Mouse (Mus musculus): ENCODE measurements at regions not wholly inside any gene's neighbourhood (a gene's known extent, or its start where the extent isn't known, plus 50 kb on each side); places are given as distances from the start of the nearest gene placed in this dataset.
A peak's percentile ranks its signal among the peaks of the same experiment; 100 is the strongest.
"Not testable (repeated sequence)": the region's sequence is repeated elsewhere in the genome, so short reads cannot be mapped to it uniquely, and the experiment has no call there.

GRCm38 (mm10) chr2:107468671-107469070 lies 178.2 kb downstream of the Kcna4 start:
- no peaks in the 10 kb centered on the region for H3K36me3 ChIP-seq (ENCODE audit: control insufficient read depth, insufficient read depth, low read length)
- WGBS = 75% methylated on average over 1 of the region's 1 CpGs
- no peak overlapping the region for H3K9ac ChIP-seq (ENCODE audit: low read length)
- H3K4me1 ChIP-seq (ENCODE audit: control insufficient read depth, insufficient read depth, low read length) = no peaks in the 10 kb centered on the region
- DNase-seq (ENCODE audit: low spot score) (no peak), ATAC-seq (no peak)
- H3K27ac ChIP-seq (ENCODE audit: low read depth, low read length) = no peak overlapping the region
- H3K4me3 ChIP-seq (ENCODE audit: low read depth, low read length) = no peak overlapping the region
- H3K9me3 ChIP-seq (replicated peaks; ENCODE audit: control insufficient read depth, low read length) = no peaks in the 10 kb centered on the region
- H3K4me2 ChIP-seq (ENCODE audit: low read length) = no peak overlapping the region
- H3K27me3 ChIP-seq (replicated peaks; ENCODE audit: control insufficient read depth, insufficient read depth, low read length) = no peaks in the 10 kb centered on the region

- H3K4me3 ChIP-seq (ENCODE audit: low read depth, low read length) = no peak overlapping the region
- no peak overlapping the region for H3K27ac ChIP-seq (ENCODE audit: low read depth, low read length)
- DNase-seq (ENCODE audit: low spot score) (no peak), ATAC-seq (no peak)
- WGBS = 54% methylated on average over 7 of the region's 7 CpGs
- no peaks in the 10 kb centered on the region for H3K4me1 ChIP-seq (ENCODE audit: control insufficient read depth, insufficient read depth, low read length)
- no peak overlapping the region for H3K9ac ChIP-seq (ENCODE audit: low read length)
- no peak overlapping the region for H3K4me2 ChIP-seq (ENCODE audit: low read length)
- no peaks in the 10 kb centered on the region for H3K36me3 ChIP-seq (ENCODE audit: control insufficient read depth, insufficient read depth, low read length)
- no peaks in the 10 kb centered on the region for H3K27me3 ChIP-seq (replicated peaks; ENCODE audit: control insufficient read depth, insufficient read depth, low read length)
- H3K9me3 ChIP-seq (replicated peaks; ENCODE audit: control insufficient read depth, low read length) = no peaks in the 10 kb centered on the region
Measured at GRCm38 (mm10) chr2:107503646-107504379, 213.4 kb downstream of the Kcna4 start.

GRCm38 (mm10) chr2:107507426-107508167 lies 217.2 kb downstream of the Kcna4 start:
- no peak; the same call in 1 of the 2 replicates for ATAC-seq
- no peak overlapping the region for H3K4me3 ChIP-seq (ENCODE audit: low read depth, low read length)
- no peak overlapping the region for H3K4me2 ChIP-seq (ENCODE audit: low read length)
- DNase-seq (ENCODE audit: low spot score) = peak; percentile 20
- H3K9ac ChIP-seq (ENCODE audit: low read length) = no peak overlapping the region
- H3K4me1 ChIP-seq (ENCODE audit: control insufficient read depth, insufficient read depth, low read length) = no peaks in the 10 kb centered on the region
- H3K27me3 ChIP-seq (replicated peaks; ENCODE audit: control insufficient read depth, insufficient read depth, low read length) = no peaks in the 10 kb centered on the region
- no peaks in the 10 kb centered on the region for H3K9me3 ChIP-seq (replicated peaks; ENCODE audit: control insufficient read depth, low read length)
- H3K27ac ChIP-seq (ENCODE audit: low read depth, low read length) = no peak overlapping the region
- no peaks in the 10 kb centered on the region for H3K36me3 ChIP-seq (ENCODE audit: control insufficient read depth, insufficient read depth, low read length)

- DNase-seq (ENCODE audit: low spot score); H3K9ac ChIP-seq (ENCODE audit: low read length); H3K27ac ChIP-seq (ENCODE audit: low read depth, low read length); H3K27me3 ChIP-seq (replicated peaks; ENCODE audit: control insufficient read depth, insufficient read depth, low read length); ATAC-seq; H3K4me2 ChIP-seq (ENCODE audit: low read length); H3K4me1 ChIP-seq (ENCODE audit: control insufficient read depth, insufficient read depth, low read length); H3K4me3 ChIP-seq (ENCODE audit: low read depth, low read length); H3K9me3 ChIP-seq (replicated peaks; ENCODE audit: control insufficient read depth, low read length); H3K36me3 ChIP-seq (ENCODE audit: control insufficient read depth, insufficient read depth, low read length): not testable (repeated sequence)
- WGBS = 60% methylated on average over 1 of the region's 1 CpGs
Measured at GRCm38 (mm10) chr2:107515486-107515885, 225.0 kb downstream of the Kcna4 start.

GRCm38 (mm10) chr2:107518107-107518506 lies 227.7 kb downstream of the Kcna4 start:
- Histone ChIP-seq H3K9ac (ENCODE audit: low read length) (no peak overlapping the region), H3K27me3 (replicated peaks; ENCODE audit: control insufficient read depth, insufficient read depth, low read length) (no peaks in the 10 kb centered on the region), H3K36me3 (ENCODE audit: control insufficient read depth, insufficient read depth, low read length) (no peaks in the 10 kb centered on the region), H3K9me3 (replicated peaks; ENCODE audit: control insufficient read depth, low read length) (no peaks in the 10 kb centered on the region), H3K4me2 (ENCODE audit: low read length) (no peak overlapping the region), H3K4me3 (ENCODE audit: low read depth, low read length) (no peak overlapping the region), H3K27ac (ENCODE audit: low read depth, low read length) (no peak overlapping the region), H3K4me1 (ENCODE audit: control insufficient read depth, insufficient read depth, low read length) (no peaks in the 10 kb centered on the region)
- no peak for ATAC-seq
- no peak for DNase-seq (ENCODE audit: low spot score)
- 59% methylated on average over 1 of the region's 1 CpGs for WGBS

- Histone ChIP-seq H3K27me3 (replicated peaks; ENCODE audit: control insufficient read depth, insufficient read depth, low read length) (no peaks in the 10 kb centered on the region), H3K4me1 (ENCODE audit: control insufficient read depth, insufficient read depth, low read length) (no peaks in the 10 kb centered on the region), H3K9me3 (replicated peaks; ENCODE audit: control insufficient read depth, low read length) (no peaks in the 10 kb centered on the region), H3K4me2 (ENCODE audit: low read length) (no peak overlapping the region), H3K4me3 (ENCODE audit: low read depth, low read length) (no peak overlapping the region), H3K36me3 (ENCODE audit: control insufficient read depth, insufficient read depth, low read length) (no peaks in the 10 kb centered on the region), H3K9ac (ENCODE audit: low read length) (no peak overlapping the region), H3K27ac (ENCODE audit: low read depth, low read length) (no peak overlapping the region)
- no peak for DNase-seq (ENCODE audit: low spot score)
- no peak for ATAC-seq
- WGBS = 88% methylated on average over 2 of the region's 2 CpGs
Measured at GRCm38 (mm10) chr2:107518759-107519158, 228.3 kb downstream of the Kcna4 start.

- ATAC-seq = no peak
- WGBS = 78% methylated on average over 3 of the region's 3 CpGs
- no peaks in the 10 kb centered on the region for H3K27me3 ChIP-seq (replicated peaks; ENCODE audit: control insufficient read depth, insufficient read depth, low read length)
- H3K9me3 ChIP-seq (replicated peaks; ENCODE audit: control insufficient read depth, low read length) = no peaks in the 10 kb centered on the region; the same call in 1 of the 2 replicates
- no peak for DNase-seq (ENCODE audit: low spot score)
- H3K4me2 ChIP-seq (ENCODE audit: low read length) = no peak overlapping the region
- H3K27ac ChIP-seq (ENCODE audit: low read depth, low read length) = no peak overlapping the region
- H3K36me3 ChIP-seq (ENCODE audit: control insufficient read depth, insufficient read depth, low read length) = no peaks in the 10 kb centered on the region
- H3K9ac ChIP-seq (ENCODE audit: low read length) = no peak overlapping the region
- no peaks in the 10 kb centered on the region for H3K4me1 ChIP-seq (ENCODE audit: control insufficient read depth, insufficient read depth, low read length)
- H3K4me3 ChIP-seq (ENCODE audit: low read depth, low read length) = no peak overlapping the region
Measured at GRCm38 (mm10) chr2:107519326-107519725, 228.9 kb downstream of the Kcna4 start.

GRCm38 (mm10) chr2:107519761-107520160 lies 229.3 kb downstream of the Kcna4 start:
- ATAC-seq (no peak), DNase-seq (ENCODE audit: low spot score) (no peak)
- H3K27ac ChIP-seq (ENCODE audit: low read depth, low read length) = no peak overlapping the region
- no peak overlapping the region for H3K4me2 ChIP-seq (ENCODE audit: low read length)
- no peaks in the 10 kb centered on the region; the same call in 1 of the 2 replicates for H3K9me3 ChIP-seq (replicated peaks; ENCODE audit: control insufficient read depth, low read length)
- 71% methylated on average over 4 of the region's 4 CpGs for WGBS
- no peak overlapping the region for H3K4me3 ChIP-seq (ENCODE audit: low read depth, low read length)
- no peaks in the 10 kb centered on the region for H3K36me3 ChIP-seq (ENCODE audit: control insufficient read depth, insufficient read depth, low read length)
- no peaks in the 10 kb centered on the region for H3K27me3 ChIP-seq (replicated peaks; ENCODE audit: control insufficient read depth, insufficient read depth, low read length)
- no peaks in the 10 kb centered on the region for H3K4me1 ChIP-seq (ENCODE audit: control insufficient read depth, insufficient read depth, low read length)
- H3K9ac ChIP-seq (ENCODE audit: low read length) = no peak overlapping the region

GRCm38 (mm10) chr2:107543161-107543560 lies 252.7 kb downstream of the Kcna4 start:
- WGBS = 90% methylated on average over 4 of the region's 4 CpGs
- ATAC-seq (no peak), DNase-seq (ENCODE audit: low spot score) (no peak)
- no peak overlapping the region for H3K4me2 ChIP-seq (ENCODE audit: low read length)
- no peaks in the 10 kb centered on the region for H3K4me1 ChIP-seq (ENCODE audit: control insufficient read depth, insufficient read depth, low read length)
- H3K9me3 ChIP-seq (replicated peaks; ENCODE audit: control insufficient read depth, low read length) = no peaks in the 10 kb centered on the region
- H3K4me3 ChIP-seq (ENCODE audit: low read depth, low read length) = no peak overlapping the region
- H3K27ac ChIP-seq (ENCODE audit: low read depth, low read length) = no peak overlapping the region
- no peaks in the 10 kb centered on the region for H3K36me3 ChIP-seq (ENCODE audit: control insufficient read depth, insufficient read depth, low read length)
- H3K27me3 ChIP-seq (replicated peaks; ENCODE audit: control insufficient read depth, insufficient read depth, low read length) = no peaks in the 10 kb centered on the region
- H3K9ac ChIP-seq (ENCODE audit: low read length) = no peak overlapping the region
